Mouse (Mus musculus): ENCODE results near the gene Dab2. TPM values are rescaled to one million over a fixed set of nuclear protein-coding genes. Genes with fewer than 3 reads are reported as not detected.
A peak's percentile ranks its signal among the peaks of the same experiment; 100 is the strongest.

Gene Dab2
- polyA plus RNA-seq, 1 experiment from 2014 or later: 37.8 TPM

DNA sequence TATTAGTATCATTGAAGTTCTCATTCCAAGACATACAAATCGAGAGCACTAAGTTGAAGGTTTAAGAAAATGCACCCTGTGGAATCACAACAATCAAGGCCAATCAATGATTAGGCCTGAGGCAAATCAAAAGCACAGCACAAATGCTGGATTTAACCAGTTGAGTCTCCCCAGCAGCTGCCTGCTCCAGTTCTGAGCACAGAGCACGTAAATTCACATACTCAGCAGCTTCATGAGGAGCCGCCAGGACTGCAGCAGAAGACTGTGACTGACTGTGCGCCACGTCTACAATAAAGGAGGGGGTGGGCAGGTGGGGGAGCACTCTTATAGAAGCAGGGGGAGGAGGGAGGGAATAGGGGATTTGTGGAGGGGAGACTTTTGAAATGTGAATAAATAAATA lies 40.2 kb downstream of the Dab2 start:
- DNase-seq (ENCODE audit: low spot score): no peak
- Histone ChIP-seq H3K4me3 (no peak overlapping the region), H3K4me1 (no peaks in the 10 kb centered on the region), H3K27me3 (ENCODE audit: low read depth, poor library complexity, severe bottlenecking) (no peaks in the 10 kb centered on the region), H3K36me3 (no peaks in the 10 kb centered on the region), H3K27ac (replicated peaks) (no peak overlapping the region), H3K9me3 (replicated peaks) (no peaks in the 10 kb centered on the region)
- WGBS: 85% methylated on average over 5 of the region's 5 CpGs

DNA sequence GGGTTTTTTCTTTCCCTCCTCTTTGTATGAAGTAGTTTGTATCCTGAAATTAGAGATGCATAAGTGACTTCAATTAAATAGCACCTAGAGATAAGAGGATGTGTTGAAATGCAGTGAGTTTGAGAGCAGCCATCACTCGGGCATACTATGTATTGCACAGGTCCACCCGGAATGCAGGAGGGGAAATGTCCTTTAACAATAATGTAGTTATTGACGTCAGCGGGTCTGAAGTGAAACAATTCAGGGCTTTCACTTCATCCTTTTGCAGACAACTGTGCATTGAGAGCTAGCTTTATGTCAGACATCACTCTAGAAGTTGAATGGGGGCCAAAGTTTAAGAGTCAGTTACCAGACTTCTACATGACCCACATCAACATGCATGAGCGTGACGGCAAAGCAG lies 40.8 kb downstream of the Dab2 start:
- Histone ChIP-seq H3K4me3 (no peak overlapping the region), H3K4me1 (no peaks in the 10 kb centered on the region), H3K27me3 (ENCODE audit: low read depth, poor library complexity, severe bottlenecking) (no peaks in the 10 kb centered on the region), H3K36me3 (no peaks in the 10 kb centered on the region), H3K27ac (replicated peaks) (no peak overlapping the region), H3K9me3 (replicated peaks) (no peaks in the 10 kb centered on the region)
- DNase-seq (ENCODE audit: low spot score): no peak
- 89% methylated on average over 6 of the region's 6 CpGs for WGBS

DNA sequence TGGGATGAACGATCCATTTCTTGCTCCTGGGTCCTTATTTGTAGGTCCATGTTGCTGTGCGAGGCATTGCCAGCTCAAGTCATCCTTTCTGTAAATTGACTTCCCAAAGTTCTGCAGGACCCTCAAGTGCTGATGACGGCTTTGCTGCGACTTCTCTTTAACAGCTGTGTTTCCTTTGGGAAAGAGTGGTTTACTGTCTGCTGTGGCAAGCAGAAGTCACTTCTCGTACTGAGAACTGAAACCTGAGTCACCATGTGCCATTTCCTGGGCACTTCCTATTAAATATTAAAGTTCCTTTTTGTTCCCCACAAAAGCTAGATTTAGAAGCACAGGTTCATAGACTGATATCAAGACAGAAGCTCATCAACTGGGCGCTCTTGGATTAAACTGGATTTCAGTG lies 41.8 kb downstream of the Dab2 start:
- no peak for DNase-seq (ENCODE audit: low spot score)
- Histone ChIP-seq H3K36me3 (no peaks in the 10 kb centered on the region), H3K27me3 (ENCODE audit: low read depth, poor library complexity, severe bottlenecking) (no peaks in the 10 kb centered on the region), H3K4me1 (no peaks in the 10 kb centered on the region), H3K4me3 (no peak overlapping the region), H3K27ac (replicated peaks) (no peak overlapping the region), H3K9me3 (replicated peaks) (no peaks in the 10 kb centered on the region)
- 91% methylated on average over 6 of the region's 6 CpGs for WGBS

DNA sequence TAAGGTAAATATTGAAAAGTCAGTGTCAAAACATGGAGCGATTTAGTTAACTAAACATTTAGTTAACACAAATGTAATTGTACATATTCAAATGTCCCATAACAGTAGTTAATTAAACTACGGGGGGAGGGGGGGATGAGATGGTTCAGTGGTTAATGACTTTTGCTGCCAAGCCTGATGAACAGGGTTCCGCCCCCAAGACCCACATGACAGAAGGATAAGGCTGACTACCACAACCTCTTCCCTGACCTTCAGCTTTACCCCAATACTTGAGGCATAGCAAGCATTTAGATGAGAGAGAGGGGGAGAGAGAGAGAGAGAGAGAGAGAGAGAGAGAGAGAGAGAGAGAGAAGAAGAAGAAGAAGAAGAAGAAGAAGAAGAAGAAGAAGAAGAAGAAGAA lies 54.3 kb downstream of the Dab2 start:
- Histone ChIP-seq H3K9me3 (replicated peaks) (no peaks in the 10 kb centered on the region), H3K4me1 (no peaks in the 10 kb centered on the region), H3K36me3 (no peaks in the 10 kb centered on the region), H3K27ac (replicated peaks) (no peak overlapping the region), H3K4me3 (no peak overlapping the region), H3K27me3 (ENCODE audit: low read depth, poor library complexity, severe bottlenecking) (no peaks in the 10 kb centered on the region)
- 91% methylated on average over 3 of the region's 3 CpGs for WGBS
- DNase-seq (ENCODE audit: low spot score): no peak

DNA sequence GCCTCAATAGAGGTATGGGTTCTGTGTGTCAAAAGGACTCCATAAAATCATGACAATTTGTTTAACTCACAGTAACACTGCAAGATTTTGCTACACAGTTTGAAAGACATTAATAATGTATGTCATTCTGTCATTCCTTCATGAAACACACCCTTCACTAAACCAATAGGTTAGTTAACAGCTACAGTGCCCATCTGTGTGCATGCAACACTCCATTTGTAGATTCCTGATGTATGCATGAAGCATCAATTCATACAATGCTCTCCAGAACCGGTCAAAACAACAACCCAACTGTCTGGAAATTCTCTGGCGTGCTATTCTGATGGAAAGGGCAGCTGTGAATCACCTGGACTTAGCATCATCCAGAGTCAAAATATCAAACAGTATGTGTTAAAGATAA lies 60.3 kb downstream of the Dab2 start:
- H3K36me3 ChIP-seq: no peaks in the 10 kb centered on the region
- no peaks in the 10 kb centered on the region for H3K27me3 ChIP-seq (ENCODE audit: low read depth, poor library complexity, severe bottlenecking)
- H3K9me3 ChIP-seq (replicated peaks): no peaks in the 10 kb centered on the region
- H3K27ac ChIP-seq (replicated peaks): no peak overlapping the region
- H3K4me3 ChIP-seq: no peak overlapping the region
- H3K4me1 ChIP-seq: no peaks in the 10 kb centered on the region
- no peak for DNase-seq (ENCODE audit: low spot score)
- WGBS: 86% methylated on average over 2 of the region's 2 CpGs

DNA sequence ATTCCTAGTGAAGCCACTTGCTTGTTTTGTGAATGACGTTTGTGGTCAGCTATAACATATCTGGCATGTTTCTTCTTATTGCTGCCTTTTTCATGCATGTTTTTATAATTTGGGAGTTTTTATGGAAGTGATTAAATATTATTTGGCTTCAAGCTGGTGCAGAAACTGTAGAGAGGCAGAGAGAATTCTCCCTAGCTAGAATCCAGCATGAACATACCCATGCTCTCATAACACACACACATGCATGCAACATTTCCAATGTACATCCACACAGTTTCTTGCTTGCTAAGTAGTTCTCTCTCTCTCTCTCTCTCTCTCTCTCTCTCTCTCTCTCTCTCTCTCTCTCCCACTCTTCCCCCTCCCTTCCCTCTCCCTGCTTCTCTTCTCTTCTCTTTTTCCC lies 70.4 kb downstream of the Dab2 start:
- Histone ChIP-seq H3K36me3 (no peaks in the 10 kb centered on the region), H3K4me1 (no peaks in the 10 kb centered on the region), H3K27ac (replicated peaks) (no peak overlapping the region), H3K9me3 (replicated peaks) (no peaks in the 10 kb centered on the region), H3K27me3 (ENCODE audit: low read depth, poor library complexity, severe bottlenecking) (no peaks in the 10 kb centered on the region), H3K4me3 (no peak overlapping the region)
- 69% methylated on average over 1 of the region's 1 CpGs for WGBS
- no peak for DNase-seq (ENCODE audit: low spot score)

DNA sequence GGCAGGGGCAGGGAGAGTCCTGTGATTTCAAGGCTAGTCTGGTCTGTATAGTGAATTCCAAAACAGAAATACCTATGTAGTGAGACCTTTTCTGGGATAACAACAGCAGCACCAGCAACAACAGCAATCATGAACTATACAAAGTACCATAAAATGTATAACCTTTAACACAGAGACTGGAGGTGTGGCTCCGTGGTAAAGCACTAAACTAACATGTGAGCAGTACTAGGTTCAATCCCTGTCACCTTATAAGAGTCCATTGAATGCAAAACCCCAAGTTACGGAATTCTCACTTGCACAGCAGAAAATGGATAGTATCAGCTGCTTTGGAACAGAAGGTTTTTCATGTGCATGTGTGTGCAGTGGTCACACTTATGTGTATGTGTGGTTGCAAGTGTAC lies 71.9 kb downstream of the Dab2 start:
- Histone ChIP-seq H3K4me1 (no peaks in the 10 kb centered on the region), H3K27ac (replicated peaks) (no peak overlapping the region), H3K9me3 (replicated peaks) (no peaks in the 10 kb centered on the region), H3K27me3 (ENCODE audit: low read depth, poor library complexity, severe bottlenecking) (no peaks in the 10 kb centered on the region), H3K4me3 (no peak overlapping the region), H3K36me3 (no peaks in the 10 kb centered on the region)
- WGBS: 89% methylated on average over 2 of the region's 2 CpGs
- DNase-seq (ENCODE audit: low spot score): no peak

DNA sequence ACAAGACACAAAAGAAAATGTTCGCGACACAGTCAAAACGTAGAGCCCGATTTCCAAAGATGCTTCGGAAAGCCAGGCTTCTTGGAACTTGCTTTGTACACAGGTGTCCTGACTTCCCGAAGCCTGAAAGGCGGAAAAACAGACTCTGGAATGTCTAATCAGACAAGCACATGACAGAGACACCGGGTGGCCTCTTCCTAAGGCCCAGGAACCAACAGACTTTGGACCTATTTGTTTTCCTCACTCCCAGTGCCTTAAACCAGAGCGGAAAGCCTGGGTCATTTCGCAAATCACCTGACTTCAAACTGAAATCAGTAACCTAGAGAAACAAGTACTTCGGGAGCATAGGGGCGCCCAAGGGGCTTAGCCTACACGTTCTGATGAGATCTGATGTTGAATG lies 75.4 kb downstream of the Dab2 start:
- H3K9me3 ChIP-seq (replicated peaks): no peaks in the 10 kb centered on the region
- H3K27me3 ChIP-seq (ENCODE audit: low read depth, poor library complexity, severe bottlenecking): no peaks in the 10 kb centered on the region
- H3K36me3 ChIP-seq: no peaks in the 10 kb centered on the region
- DNase-seq (ENCODE audit: low spot score): no peak
- no peak overlapping the region for H3K4me3 ChIP-seq
- H3K27ac ChIP-seq (replicated peaks): no peak overlapping the region
- H3K4me1 ChIP-seq: no peaks in the 10 kb centered on the region
- 79% methylated on average over 13 of the region's 13 CpGs for WGBS

DNA sequence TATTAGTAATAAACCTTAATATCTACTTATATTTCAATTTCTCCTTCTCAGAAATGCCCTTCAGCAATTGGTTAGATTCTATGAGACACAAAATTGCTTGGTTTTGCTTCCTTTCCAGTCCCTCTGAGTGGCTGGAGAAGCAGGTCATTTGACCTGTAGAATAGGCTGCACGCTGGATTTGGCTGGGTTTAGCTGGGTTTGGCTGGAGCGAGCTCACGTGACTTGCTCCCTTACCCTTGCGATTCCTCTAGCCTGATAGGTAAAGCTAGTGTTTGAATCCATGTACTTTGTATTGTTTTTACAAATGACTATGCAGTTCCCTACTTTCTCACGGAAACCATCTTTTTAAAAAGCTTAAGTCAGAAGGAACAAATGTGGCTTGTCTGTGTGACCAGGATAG lies 76.4 kb downstream of the Dab2 start:
- no peaks in the 10 kb centered on the region for H3K4me1 ChIP-seq
- H3K27ac ChIP-seq (replicated peaks): no peak overlapping the region
- no peaks in the 10 kb centered on the region for H3K36me3 ChIP-seq
- WGBS: 85% methylated on average over 5 of the region's 5 CpGs
- H3K27me3 ChIP-seq (ENCODE audit: low read depth, poor library complexity, severe bottlenecking): no peaks in the 10 kb centered on the region
- H3K4me3 ChIP-seq: no peak overlapping the region
- H3K9me3 ChIP-seq (replicated peaks): no peaks in the 10 kb centered on the region
- DNase-seq (ENCODE audit: low spot score): no peak

DNA sequence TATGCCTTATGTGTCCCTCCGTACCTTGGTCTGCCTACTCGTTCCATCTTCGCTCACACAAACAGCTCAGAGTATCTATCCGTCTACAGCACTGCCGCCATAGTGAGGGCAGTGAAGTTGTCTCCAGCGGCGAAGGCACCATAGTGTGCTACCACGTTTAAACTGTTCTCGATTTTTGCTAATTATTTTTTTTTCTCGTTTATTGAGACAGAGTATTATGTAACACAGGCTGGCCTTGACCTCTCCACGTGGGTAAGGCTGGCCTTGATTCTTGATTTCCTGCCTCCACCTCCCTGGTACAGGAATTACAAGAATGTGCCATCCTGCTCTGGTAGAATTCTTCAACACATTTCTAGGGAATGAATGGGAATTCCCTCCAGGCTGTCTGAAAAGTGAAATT lies 77.2 kb downstream of the Dab2 start:
- H3K4me1 ChIP-seq: no peaks in the 10 kb centered on the region

DNA sequence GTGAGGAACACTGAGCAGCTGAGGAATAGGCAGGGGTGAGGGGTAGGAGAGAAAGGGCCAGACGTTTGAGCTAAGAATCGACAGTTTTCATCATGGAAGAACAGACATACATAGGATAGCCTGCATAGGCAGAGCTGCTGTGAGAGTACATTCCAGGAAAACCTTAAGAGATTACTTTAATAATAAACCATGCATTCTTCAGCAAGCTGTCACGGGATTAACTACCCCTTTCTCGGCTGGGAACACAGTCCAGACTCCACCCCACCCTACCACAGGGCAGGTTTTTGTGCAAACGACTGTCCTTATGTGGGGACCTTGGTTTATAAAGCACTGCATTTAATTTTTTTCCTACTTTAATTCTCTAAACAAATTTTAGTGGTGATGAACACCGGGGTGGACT lies 84.4 kb downstream of the Dab2 start:
- H3K4me3 ChIP-seq: no peak overlapping the region
- H3K9me3 ChIP-seq (replicated peaks): no peaks in the 10 kb centered on the region
- no peaks in the 10 kb centered on the region for H3K27me3 ChIP-seq (ENCODE audit: low read depth, poor library complexity, severe bottlenecking)
- no peaks in the 10 kb centered on the region for H3K36me3 ChIP-seq
- H3K4me1 ChIP-seq: peaks cover 35% of the 10 kb centered on the region
- no peak for DNase-seq (ENCODE audit: low spot score)
- 40% methylated on average over 6 of the region's 6 CpGs for WGBS
- H3K27ac ChIP-seq (replicated peaks): no peak overlapping the region

More for the DNA sequence above, 77.2 kb downstream of the Dab2 start:
- 83% methylated on average over 11 of the region's 11 CpGs for WGBS
- no peaks in the 10 kb centered on the region for H3K36me3 ChIP-seq
- no peak for DNase-seq (ENCODE audit: low spot score)
- no peaks in the 10 kb centered on the region for H3K27me3 ChIP-seq (ENCODE audit: low read depth, poor library complexity, severe bottlenecking)
- H3K27ac ChIP-seq (replicated peaks): no peak overlapping the region
- H3K4me3 ChIP-seq: no peak overlapping the region
- no peaks in the 10 kb centered on the region for H3K9me3 ChIP-seq (replicated peaks)

DNA sequence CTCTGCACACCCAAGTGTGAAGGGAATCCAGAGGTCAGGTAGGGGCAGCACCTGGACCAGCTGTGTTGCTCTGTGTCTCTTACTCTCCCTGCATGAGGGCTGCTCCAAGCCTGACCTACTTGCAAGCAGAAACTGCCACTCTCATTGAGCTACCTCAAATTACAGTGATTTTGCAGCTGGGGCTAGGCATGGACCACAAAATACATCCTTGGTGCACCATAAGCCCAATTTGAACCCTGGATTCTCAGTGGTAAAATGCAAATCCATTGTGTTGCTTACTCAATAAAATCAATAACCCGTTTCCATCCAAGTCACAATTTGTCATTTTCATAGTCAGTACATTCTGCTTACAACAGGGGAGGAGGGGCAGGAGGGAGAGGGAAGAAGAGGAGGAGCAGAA lies 85.7 kb downstream of the Dab2 start:
- Histone ChIP-seq H3K4me1 (peaks cover 41% of the 10 kb centered on the region), H3K36me3 (no peaks in the 10 kb centered on the region), H3K27me3 (ENCODE audit: low read depth, poor library complexity, severe bottlenecking) (no peaks in the 10 kb centered on the region), H3K9me3 (replicated peaks) (no peaks in the 10 kb centered on the region), H3K4me3 (no peak overlapping the region), H3K27ac (replicated peaks) (no peak overlapping the region)
- 31% methylated on average over 1 of the region's 1 CpGs for WGBS
- no peak for DNase-seq (ENCODE audit: low spot score)

DNA sequence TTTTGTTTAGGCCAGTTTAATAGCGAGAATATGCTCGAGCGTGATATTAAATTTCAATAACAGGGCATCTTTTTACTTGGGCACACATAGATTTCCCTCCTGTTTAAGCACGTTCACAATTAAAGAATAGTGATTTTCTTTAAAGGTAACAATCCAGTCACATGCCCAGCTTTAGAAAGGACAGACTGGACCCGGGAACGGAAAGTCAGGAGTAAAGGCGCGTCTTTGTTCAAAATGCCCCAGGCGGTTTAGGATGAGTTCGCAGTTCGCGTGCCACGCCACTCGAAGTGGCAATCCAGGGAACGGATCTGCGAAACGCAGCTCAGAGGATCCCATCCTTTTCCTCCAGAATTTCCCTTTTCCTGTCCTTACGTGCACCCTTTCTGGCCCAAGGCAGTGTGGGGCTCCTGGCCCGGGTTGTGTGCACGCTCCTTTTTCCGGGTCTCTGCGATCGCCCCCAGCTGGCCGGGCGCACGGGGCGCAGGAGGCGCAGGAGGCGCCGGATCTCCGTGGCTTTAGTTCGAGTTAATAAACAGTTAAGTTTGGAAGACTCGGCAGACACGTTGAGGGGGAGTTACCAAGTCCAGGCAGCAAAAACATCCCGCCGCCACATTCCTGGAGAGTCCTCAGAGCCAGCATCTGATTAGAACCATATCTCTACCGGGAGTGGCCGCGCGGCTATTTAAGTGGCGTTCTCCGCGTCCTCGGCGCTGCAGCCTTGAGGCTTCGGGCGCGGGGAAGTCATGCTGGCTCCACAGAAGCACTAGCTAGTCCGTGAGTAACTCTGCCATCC lies 86.8 kb downstream of the Dab2 start:
- Histone ChIP-seq H3K36me3 (no peaks in the 10 kb centered on the region), H3K27ac (replicated peaks) (peak overlapping the region; percentile 86), H3K27me3 (ENCODE audit: low read depth, poor library complexity, severe bottlenecking) (no peaks in the 10 kb centered on the region), H3K9me3 (replicated peaks) (no peaks in the 10 kb centered on the region), H3K4me3 (peak overlapping the region; percentile 60), H3K4me1 (peaks cover 49% of the 10 kb centered on the region)
- 3% methylated on average over 49 of the region's 49 CpGs for WGBS
- peak; percentile 85 for DNase-seq (ENCODE audit: low spot score)

All from midbrain, embryonic 10.5 days (tissue).